Mouse (Mus musculus): ENCODE results near the gene Gm45234. TPM values are rescaled to one million over a fixed set of nuclear protein-coding genes. Genes with fewer than 3 reads are reported as not detected.

The Gm45234 gene
- polyA plus RNA-seq, 1 experiment: not detected

- WGBS: 1% methylated on average over 29 of the region's 29 CpGs
- Histone ChIP-seq H3K4me3 (replicated peaks; ENCODE audit: control insufficient read depth, low read depth, low read length) (peak overlapping the region; percentile 83), H3K27ac (ENCODE audit: control insufficient read depth, insufficient read depth, low read depth, low read length, poor library complexity) (peak overlapping the region; percentile 97), H3K4me1 (ENCODE audit: control insufficient read depth, insufficient read depth, low read length) (peaks cover 6% of the 10 kb centered on the region)
- TF ChIP-seq CTCF (IDR thresholded peaks at IDR 0.05; ENCODE audit: control insufficient read depth, insufficient read depth, low read length) (peak; percentile 44), POLR2A (IDR thresholded peaks at IDR 0.05; ENCODE audit: borderline replicate concordance, control insufficient read depth, low read depth, low read length) (no peak)
Measured at GRCm38 (mm10) chr6:124740211-124740887, 15.5 kb downstream of the Gm45234 start.

GRCm38 (mm10) chr6:124739231-124739796 lies 16.5 kb downstream of the Gm45234 start:
- TF ChIP-seq CTCF (IDR thresholded peaks at IDR 0.05; ENCODE audit: control insufficient read depth, insufficient read depth, low read length) (no peak), POLR2A (IDR thresholded peaks at IDR 0.05; ENCODE audit: borderline replicate concordance, control insufficient read depth, low read depth, low read length) (no peak)
- H3K4me3 ChIP-seq (replicated peaks; ENCODE audit: control insufficient read depth, low read depth, low read length): no peak overlapping the region
- peak overlapping the region; percentile 55 for H3K27ac ChIP-seq (ENCODE audit: control insufficient read depth, insufficient read depth, low read depth, low read length, poor library complexity)
- H3K4me1 ChIP-seq (ENCODE audit: control insufficient read depth, insufficient read depth, low read length): peaks cover 8% of the 10 kb centered on the region
- 78% methylated on average over 10 of the region's 10 CpGs for WGBS

GRCm38 (mm10) chr6:124738511-124739023 lies 17.3 kb downstream of the Gm45234 start, which contains the start of gene Ptpn6:
TSS of gene Ptpn6 (minus strand) at chr6:124738714.
- Histone ChIP-seq H3K4me1 (ENCODE audit: control insufficient read depth, insufficient read depth, low read length) (peaks cover 8% of the 10 kb centered on the region), H3K4me3 (replicated peaks; ENCODE audit: control insufficient read depth, low read depth, low read length) (peak within 1 kb of the TSS; percentile 31), H3K27ac (ENCODE audit: control insufficient read depth, insufficient read depth, low read depth, low read length, poor library complexity) (peak within 1 kb of the TSS; percentile 55)
- TF ChIP-seq CTCF (IDR thresholded peaks at IDR 0.05; ENCODE audit: control insufficient read depth, insufficient read depth, low read length) (no peak), POLR2A (IDR thresholded peaks at IDR 0.05; ENCODE audit: borderline replicate concordance, control insufficient read depth, low read depth, low read length) (no peak)
- WGBS: 12% methylated on average over 15 of the region's 15 CpGs

GRCm38 (mm10) chr6:124737040-124737439 lies 18.8 kb downstream of the Gm45234 start:
- no peak for TF ChIP-seq CTCF (IDR thresholded peaks at IDR 0.05; ENCODE audit: control insufficient read depth, insufficient read depth, low read length)
- no peak for TF ChIP-seq POLR2A (IDR thresholded peaks at IDR 0.05; ENCODE audit: borderline replicate concordance, control insufficient read depth, low read depth, low read length)
- H3K4me1 ChIP-seq (ENCODE audit: control insufficient read depth, insufficient read depth, low read length): peaks cover 11% of the 10 kb centered on the region
- WGBS: 85% methylated on average over 11 of the region's 11 CpGs

GRCm38 (mm10) chr6:124734417-124734816 lies 21.4 kb downstream of the Gm45234 start:
- WGBS: 59% methylated on average over 3 of the region's 3 CpGs
- H3K4me3 ChIP-seq (replicated peaks; ENCODE audit: control insufficient read depth, low read depth, low read length): no peak overlapping the region
- H3K27ac ChIP-seq (ENCODE audit: control insufficient read depth, insufficient read depth, low read depth, low read length, poor library complexity): no peak overlapping the region
- H3K4me1 ChIP-seq (ENCODE audit: control insufficient read depth, insufficient read depth, low read length): peaks cover 10% of the 10 kb centered on the region
- no peak for TF ChIP-seq POLR2A (IDR thresholded peaks at IDR 0.05; ENCODE audit: borderline replicate concordance, control insufficient read depth, low read depth, low read length)
- TF ChIP-seq CTCF (IDR thresholded peaks at IDR 0.05; ENCODE audit: control insufficient read depth, insufficient read depth, low read length): no peak

More at GRCm38 (mm10) chr6:124737040-124737439, 18.8 kb downstream of the Gm45234 start:
- Histone ChIP-seq H3K27ac (ENCODE audit: control insufficient read depth, insufficient read depth, low read depth, low read length, poor library complexity) (no peak overlapping the region), H3K4me3 (replicated peaks; ENCODE audit: control insufficient read depth, low read depth, low read length) (no peak overlapping the region)

GRCm38 (mm10) chr6:124732476-124733370 lies 23.1 kb downstream of the Gm45234 start:
- WGBS: 1% methylated on average over 19 of the region's 19 CpGs
- TF ChIP-seq CTCF (IDR thresholded peaks at IDR 0.05; ENCODE audit: control insufficient read depth, insufficient read depth, low read length) (0 out of 2 replicates have a peak, but pooled peaks have one; percentile 3), POLR2A (IDR thresholded peaks at IDR 0.05; ENCODE audit: borderline replicate concordance, control insufficient read depth, low read depth, low read length) (peak; percentile 98; the same call in 1 of the 2 replicates)

GRCm38 (mm10) chr6:124731038-124731437 lies 24.8 kb downstream of the Gm45234 start:
- peaks cover 10% of the 10 kb centered on the region for H3K4me1 ChIP-seq (ENCODE audit: control insufficient read depth, insufficient read depth, low read length)
- peak overlapping the region; percentile 92; the same call in 1 of the 2 replicates for H3K27ac ChIP-seq (ENCODE audit: control insufficient read depth, insufficient read depth, low read depth, low read length, poor library complexity)
- WGBS: 65% methylated on average over 7 of the region's 7 CpGs

More at GRCm38 (mm10) chr6:124732476-124733370, 23.1 kb downstream of the Gm45234 start:
- Histone ChIP-seq H3K4me1 (ENCODE audit: control insufficient read depth, insufficient read depth, low read length) (peaks cover 10% of the 10 kb centered on the region), H3K27ac (ENCODE audit: control insufficient read depth, insufficient read depth, low read depth, low read length, poor library complexity) (peak overlapping the region; percentile 92), H3K4me3 (replicated peaks; ENCODE audit: control insufficient read depth, low read depth, low read length) (peak overlapping the region; percentile 87)

More at GRCm38 (mm10) chr6:124731038-124731437, 24.8 kb downstream of the Gm45234 start:
- TF ChIP-seq CTCF (IDR thresholded peaks at IDR 0.05; ENCODE audit: control insufficient read depth, insufficient read depth, low read length): no peak
- TF ChIP-seq POLR2A (IDR thresholded peaks at IDR 0.05; ENCODE audit: borderline replicate concordance, control insufficient read depth, low read depth, low read length): no peak
- peak overlapping the region; percentile 87 for H3K4me3 ChIP-seq (replicated peaks; ENCODE audit: control insufficient read depth, low read depth, low read length)

Data from bone marrow, adult 2 months (tissue).